Mouse (Mus musculus): ENCODE measurements at regions not wholly inside any gene's neighbourhood (a gene's known extent, or its start where the extent isn't known, plus 50 kb on each side); places are given as distances from the start of the nearest gene placed in this dataset.

- no peak overlapping the region for H3K4me3 ChIP-seq (ENCODE audit: low read length)
- no peaks in the 10 kb centered on the region for H3K9me3 ChIP-seq (ENCODE audit: low read length)
- no peaks in the 10 kb centered on the region for H3K4me1 ChIP-seq (ENCODE audit: insufficient read depth, low read length)
- no peak for ATAC-seq (ENCODE audit: low FRiP score, low TSS enrichment)
- 77% methylated on average over 4 of the region's 4 CpGs for WGBS
- H3K9ac ChIP-seq (replicated peaks; ENCODE audit: low read length): no peak overlapping the region
- H3K27ac ChIP-seq (ENCODE audit: low read length): no peak overlapping the region
- H3K36me3 ChIP-seq (ENCODE audit: insufficient read depth, low read length): no peaks in the 10 kb centered on the region
- no peaks in the 10 kb centered on the region for H3K27me3 ChIP-seq (ENCODE audit: insufficient read depth, low read length)
- H3K4me2 ChIP-seq (replicated peaks; ENCODE audit: low read depth, low read length): no peak overlapping the region
Observed at GRCm38 (mm10) chr17:51414304-51414703, 235.2 kb upstream of the Tbc1d5 start.

GRCm38 (mm10) chr17:51413741-51414140 is 234.6 kb upstream of the Tbc1d5 start:
- Histone ChIP-seq H3K9ac (replicated peaks; ENCODE audit: low read length) (no peak overlapping the region), H3K4me1 (ENCODE audit: insufficient read depth, low read length) (no peaks in the 10 kb centered on the region), H3K4me3 (ENCODE audit: low read length) (no peak overlapping the region), H3K36me3 (ENCODE audit: insufficient read depth, low read length) (no peaks in the 10 kb centered on the region), H3K4me2 (replicated peaks; ENCODE audit: low read depth, low read length) (no peak overlapping the region), H3K27ac (ENCODE audit: low read length) (no peak overlapping the region), H3K27me3 (ENCODE audit: insufficient read depth, low read length) (no peaks in the 10 kb centered on the region), H3K9me3 (ENCODE audit: low read length) (no peaks in the 10 kb centered on the region)
- no peak for ATAC-seq (ENCODE audit: low FRiP score, low TSS enrichment)

- Histone ChIP-seq H3K27me3 (ENCODE audit: insufficient read depth, low read length) (no peaks in the 10 kb centered on the region), H3K27ac (ENCODE audit: low read length) (no peak overlapping the region), H3K36me3 (ENCODE audit: insufficient read depth, low read length) (no peaks in the 10 kb centered on the region), H3K9ac (replicated peaks; ENCODE audit: low read length) (no peak overlapping the region), H3K4me1 (ENCODE audit: insufficient read depth, low read length) (no peaks in the 10 kb centered on the region), H3K4me2 (replicated peaks; ENCODE audit: low read depth, low read length) (no peak overlapping the region), H3K9me3 (ENCODE audit: low read length) (no peaks in the 10 kb centered on the region), H3K4me3 (ENCODE audit: low read length) (no peak overlapping the region)
- 81% methylated on average over 12 of the region's 12 CpGs for WGBS
- ATAC-seq (ENCODE audit: low FRiP score, low TSS enrichment): no peak
Observed at GRCm38 (mm10) chr17:51411545-51412094, 232.5 kb upstream of the Tbc1d5 start.

DNA sequence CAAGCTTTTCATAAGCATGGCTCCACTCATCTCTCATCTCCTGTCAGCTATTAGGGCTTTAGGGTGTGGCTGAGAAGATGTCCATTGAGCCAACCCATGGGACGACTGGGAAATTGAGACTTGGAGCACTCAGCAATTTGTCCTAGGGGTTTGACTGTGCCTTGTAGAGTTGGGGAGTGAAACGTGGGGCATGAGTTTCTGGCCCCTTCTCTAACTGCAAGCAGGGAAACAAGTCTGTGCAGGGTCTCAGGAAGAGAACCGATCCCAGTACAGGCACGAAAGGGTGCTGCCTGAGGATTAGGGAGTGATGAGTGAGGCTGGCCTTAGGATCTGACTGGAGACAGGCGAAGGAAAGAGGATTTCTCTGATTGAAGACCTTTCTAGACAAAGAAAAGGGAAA is 229.7 kb upstream of the Tbc1d5 start:
- no peaks in the 10 kb centered on the region for H3K4me1 ChIP-seq (ENCODE audit: insufficient read depth, low read length)
- H3K36me3 ChIP-seq (ENCODE audit: insufficient read depth, low read length): no peaks in the 10 kb centered on the region
- ATAC-seq (ENCODE audit: low FRiP score, low TSS enrichment): no peak
- no peak overlapping the region for H3K4me3 ChIP-seq (ENCODE audit: low read length)
- H3K9me3 ChIP-seq (ENCODE audit: low read length): no peaks in the 10 kb centered on the region
- 65% methylated on average over 5 of the region's 5 CpGs for WGBS
- H3K27me3 ChIP-seq (ENCODE audit: insufficient read depth, low read length): no peaks in the 10 kb centered on the region
- no peak overlapping the region for H3K4me2 ChIP-seq (replicated peaks; ENCODE audit: low read depth, low read length)
- no peak overlapping the region for H3K9ac ChIP-seq (replicated peaks; ENCODE audit: low read length)
- H3K27ac ChIP-seq (ENCODE audit: low read length): no peak overlapping the region

- Histone ChIP-seq H3K4me2 (replicated peaks; ENCODE audit: low read depth, low read length) (no peak overlapping the region), H3K4me3 (ENCODE audit: low read length) (no peak overlapping the region), H3K36me3 (ENCODE audit: insufficient read depth, low read length) (no peaks in the 10 kb centered on the region), H3K9me3 (ENCODE audit: low read length) (no peaks in the 10 kb centered on the region), H3K9ac (replicated peaks; ENCODE audit: low read length) (no peak overlapping the region), H3K27me3 (ENCODE audit: insufficient read depth, low read length) (no peaks in the 10 kb centered on the region), H3K4me1 (ENCODE audit: insufficient read depth, low read length) (no peaks in the 10 kb centered on the region), H3K27ac (ENCODE audit: low read length) (no peak overlapping the region)
- 56% methylated on average over 3 of the region's 3 CpGs for WGBS
- no peak for ATAC-seq (ENCODE audit: low FRiP score, low TSS enrichment)
Observed at GRCm38 (mm10) chr17:51408367-51408766, 229.2 kb upstream of the Tbc1d5 start.

- Histone ChIP-seq H3K4me1 (ENCODE audit: insufficient read depth, low read length) (no peaks in the 10 kb centered on the region), H3K27me3 (ENCODE audit: insufficient read depth, low read length) (no peaks in the 10 kb centered on the region), H3K36me3 (ENCODE audit: insufficient read depth, low read length) (no peaks in the 10 kb centered on the region), H3K4me3 (ENCODE audit: low read length) (no peak overlapping the region), H3K9me3 (ENCODE audit: low read length) (no peaks in the 10 kb centered on the region), H3K27ac (ENCODE audit: low read length) (no peak overlapping the region), H3K9ac (replicated peaks; ENCODE audit: low read length) (no peak overlapping the region), H3K4me2 (replicated peaks; ENCODE audit: low read depth, low read length) (no peak overlapping the region)
- ATAC-seq (ENCODE audit: low FRiP score, low TSS enrichment): no peak
- WGBS: 53% methylated on average over 4 of the region's 4 CpGs
Observed at GRCm38 (mm10) chr17:51407046-51407445, 227.9 kb upstream of the Tbc1d5 start.

GRCm38 (mm10) chr17:51405059-51405458 is 225.9 kb upstream of the Tbc1d5 start:
- H3K27ac ChIP-seq (ENCODE audit: low read length): no peak overlapping the region
- no peaks in the 10 kb centered on the region for H3K4me1 ChIP-seq (ENCODE audit: insufficient read depth, low read length)
- no peak for ATAC-seq (ENCODE audit: low FRiP score, low TSS enrichment)
- H3K4me2 ChIP-seq (replicated peaks; ENCODE audit: low read depth, low read length): no peak overlapping the region
- H3K4me3 ChIP-seq (ENCODE audit: low read length): no peak overlapping the region
- H3K9ac ChIP-seq (replicated peaks; ENCODE audit: low read length): no peak overlapping the region
- H3K9me3 ChIP-seq (ENCODE audit: low read length): no peaks in the 10 kb centered on the region
- H3K36me3 ChIP-seq (ENCODE audit: insufficient read depth, low read length): no peaks in the 10 kb centered on the region
- WGBS: 85% methylated on average over 3 of the region's 3 CpGs
- H3K27me3 ChIP-seq (ENCODE audit: insufficient read depth, low read length): no peaks in the 10 kb centered on the region

- no peaks in the 10 kb centered on the region for H3K9me3 ChIP-seq (ENCODE audit: low read length)
- H3K4me3 ChIP-seq (ENCODE audit: low read length): no peak overlapping the region
- no peaks in the 10 kb centered on the region for H3K27me3 ChIP-seq (ENCODE audit: insufficient read depth, low read length)
- no peak overlapping the region for H3K4me2 ChIP-seq (replicated peaks; ENCODE audit: low read depth, low read length)
- 72% methylated on average over 7 of the region's 7 CpGs for WGBS
- ATAC-seq (ENCODE audit: low FRiP score, low TSS enrichment): no peak
- no peaks in the 10 kb centered on the region for H3K4me1 ChIP-seq (ENCODE audit: insufficient read depth, low read length)
- H3K9ac ChIP-seq (replicated peaks; ENCODE audit: low read length): no peak overlapping the region
- no peaks in the 10 kb centered on the region for H3K36me3 ChIP-seq (ENCODE audit: insufficient read depth, low read length)
- no peak overlapping the region for H3K27ac ChIP-seq (ENCODE audit: low read length)
Observed at GRCm38 (mm10) chr17:51397973-51398372, 218.8 kb upstream of the Tbc1d5 start.

- Histone ChIP-seq H3K27me3 (ENCODE audit: insufficient read depth, low read length) (no peaks in the 10 kb centered on the region), H3K9ac (replicated peaks; ENCODE audit: low read length) (no peak overlapping the region), H3K4me1 (ENCODE audit: insufficient read depth, low read length) (no peaks in the 10 kb centered on the region), H3K9me3 (ENCODE audit: low read length) (no peaks in the 10 kb centered on the region), H3K4me2 (replicated peaks; ENCODE audit: low read depth, low read length) (no peak overlapping the region), H3K27ac (ENCODE audit: low read length) (no peak overlapping the region), H3K4me3 (ENCODE audit: low read length) (no peak overlapping the region), H3K36me3 (ENCODE audit: insufficient read depth, low read length) (no peaks in the 10 kb centered on the region)
- WGBS: 71% methylated on average over 11 of the region's 11 CpGs
- no peak for ATAC-seq (ENCODE audit: low FRiP score, low TSS enrichment)
Observed at GRCm38 (mm10) chr17:51393771-51394221, 214.6 kb upstream of the Tbc1d5 start.

GRCm38 (mm10) chr17:51391871-51392270 is 212.7 kb upstream of the Tbc1d5 start:
- WGBS: 92% methylated on average over 10 of the region's 10 CpGs
- no peak overlapping the region for H3K4me2 ChIP-seq (replicated peaks; ENCODE audit: low read depth, low read length)
- H3K9me3 ChIP-seq (ENCODE audit: low read length): no peaks in the 10 kb centered on the region
- H3K27me3 ChIP-seq (ENCODE audit: insufficient read depth, low read length): no peaks in the 10 kb centered on the region
- H3K36me3 ChIP-seq (ENCODE audit: insufficient read depth, low read length): no peaks in the 10 kb centered on the region
- no peak overlapping the region for H3K4me3 ChIP-seq (ENCODE audit: low read length)
- no peak overlapping the region for H3K27ac ChIP-seq (ENCODE audit: low read length)
- no peak overlapping the region for H3K9ac ChIP-seq (replicated peaks; ENCODE audit: low read length)
- H3K4me1 ChIP-seq (ENCODE audit: insufficient read depth, low read length): no peaks in the 10 kb centered on the region
- no peak for ATAC-seq (ENCODE audit: low FRiP score, low TSS enrichment)

All from kidney, embryonic 16.5 days (tissue).